Mouse (Mus musculus): ENCODE data around the gene Nfkbie. TPM values are rescaled to one million over a fixed set of nuclear protein-coding genes. Genes with fewer than 3 reads are reported as not detected.

Nfkbie gene
- polyA plus RNA-seq, 1 experiment = 5.9 TPM

GRCm38 (mm10) chr17:45575123-45575897 lies 19.8 kb downstream of the Nfkbie start:
- no peak for DNase-seq (ENCODE audit: low read depth, low spot score)
- WGBS = 87% methylated on average over 8 of the region's 8 CpGs

GRCm38 (mm10) chr17:45578242-45578641 lies 22.7 kb downstream of the Nfkbie start:
- no peak for DNase-seq (ENCODE audit: low read depth, low spot score)
- WGBS = 25% methylated on average over 5 of the region's 5 CpGs

- DNase-seq (ENCODE audit: low read depth, low spot score) = no peak
- WGBS = 72% methylated on average over 7 of the region's 7 CpGs
Observed at GRCm38 (mm10) chr17:45578843-45579242, 23.3 kb downstream of the Nfkbie start.

DNA sequence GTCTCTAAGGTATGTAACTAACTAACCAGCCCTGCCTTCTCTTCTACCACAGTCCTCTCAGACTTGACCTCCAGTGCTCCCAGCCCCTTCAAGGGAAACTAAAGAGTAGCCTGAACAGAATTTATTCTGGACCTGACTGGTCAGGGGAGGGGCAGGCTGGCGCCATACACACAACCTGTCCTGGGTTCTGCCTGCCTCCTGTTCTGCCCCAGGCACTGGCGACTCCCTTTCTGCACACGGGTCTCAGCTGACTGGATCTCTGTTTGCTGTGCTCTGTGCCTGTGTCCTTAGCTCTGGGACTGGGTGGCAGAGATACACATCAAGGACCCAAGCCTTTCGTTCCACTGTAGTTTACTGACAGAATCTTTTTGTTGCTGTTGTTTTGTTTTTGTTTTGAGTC lies 24.1 kb downstream of the Nfkbie start:
- DNase-seq (ENCODE audit: low read depth, low spot score) = no peak
- WGBS = 62% methylated on average over 4 of the region's 4 CpGs

DNA sequence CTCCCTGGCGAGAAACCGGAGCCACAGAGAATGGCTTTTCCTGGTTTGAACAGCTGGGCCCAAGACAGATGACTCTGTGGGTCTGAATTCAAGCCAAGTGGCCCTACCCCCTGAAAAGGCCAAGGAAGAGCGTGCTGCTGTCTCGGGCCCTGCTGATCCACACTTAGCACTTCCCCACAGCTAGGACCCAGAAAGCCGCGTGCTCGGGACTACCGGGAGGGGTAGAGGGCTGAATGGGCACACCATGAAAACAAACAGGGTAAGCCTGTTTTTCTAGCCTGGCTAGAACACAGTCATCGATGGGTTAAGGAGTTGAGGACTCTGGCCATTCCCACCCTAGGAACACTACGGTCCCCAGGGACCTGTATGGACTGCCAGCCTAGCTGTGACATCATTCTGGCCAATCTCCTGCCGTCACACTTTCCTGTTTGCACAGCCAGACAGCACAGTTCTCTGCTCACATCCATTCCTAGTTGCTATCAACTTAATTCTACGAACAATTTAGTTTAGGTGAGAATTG lies 25.5 kb downstream of the Nfkbie start:
- 7% methylated on average over 12 of the region's 12 CpGs for WGBS
- no peak for DNase-seq (ENCODE audit: low read depth, low spot score)

- 0% methylated on average over 2 of the region's 2 CpGs for WGBS
- no peak for DNase-seq (ENCODE audit: low read depth, low spot score)
Observed at GRCm38 (mm10) chr17:45581567-45581983, 26.1 kb downstream of the Nfkbie start.

DNA sequence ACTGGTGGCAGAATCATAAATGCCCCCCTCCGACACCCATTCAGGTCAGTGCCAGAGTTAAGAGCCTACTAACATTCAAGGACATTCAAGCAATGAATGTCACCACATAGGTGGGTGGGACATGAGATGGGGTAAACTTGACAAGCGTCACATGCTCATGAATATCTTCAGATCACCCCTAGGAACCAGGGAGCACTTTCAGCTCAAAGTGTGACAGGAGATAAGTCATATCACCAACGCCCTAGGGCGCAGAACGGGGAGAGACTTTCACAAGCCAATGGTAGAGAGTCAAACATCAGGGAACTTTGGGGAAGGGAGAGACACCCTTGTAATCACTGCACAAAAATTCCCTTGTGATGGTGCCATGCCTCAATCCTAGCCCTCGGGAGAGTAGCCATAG lies 26.7 kb downstream of the Nfkbie start:
- no peak for DNase-seq (ENCODE audit: low read depth, low spot score)
- 92% methylated on average over 6 of the region's 6 CpGs for WGBS

DNA sequence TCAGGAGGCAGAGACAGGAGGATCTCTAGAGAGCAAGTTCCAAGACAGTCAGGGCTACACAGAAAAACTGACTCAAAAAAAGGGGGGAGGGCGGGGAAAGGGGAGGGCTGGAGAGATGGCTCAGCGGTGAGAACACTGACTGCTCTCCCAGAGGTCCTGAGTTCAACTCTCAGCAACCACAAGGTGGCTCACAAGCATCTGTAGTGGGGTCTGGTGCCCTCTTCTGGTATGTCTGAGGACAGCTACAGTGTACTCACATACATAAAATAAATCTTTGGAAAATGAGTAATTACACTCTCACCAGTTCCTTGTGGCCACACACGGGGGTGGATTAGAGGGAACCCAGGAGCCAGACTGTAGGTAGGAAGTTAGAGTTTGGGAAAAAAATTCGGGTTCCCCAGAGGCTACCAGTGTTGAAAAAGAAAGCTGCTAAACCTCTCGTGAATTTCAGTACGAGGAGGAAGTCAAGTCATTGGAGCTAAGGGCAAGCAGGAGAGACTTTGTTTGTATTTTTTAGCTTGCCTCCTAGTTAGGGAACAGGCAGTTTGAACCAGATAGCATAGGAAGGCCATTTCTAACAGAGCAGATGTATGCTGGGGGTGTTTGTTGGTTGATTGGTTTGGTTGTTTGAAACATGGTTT lies 27.3 kb downstream of the Nfkbie start:
- 50% methylated on average over 6 of the region's 6 CpGs for whole genome bisulfite sequencing
- DNase-seq (ENCODE audit: low read depth, low spot score) = no peak

DNA sequence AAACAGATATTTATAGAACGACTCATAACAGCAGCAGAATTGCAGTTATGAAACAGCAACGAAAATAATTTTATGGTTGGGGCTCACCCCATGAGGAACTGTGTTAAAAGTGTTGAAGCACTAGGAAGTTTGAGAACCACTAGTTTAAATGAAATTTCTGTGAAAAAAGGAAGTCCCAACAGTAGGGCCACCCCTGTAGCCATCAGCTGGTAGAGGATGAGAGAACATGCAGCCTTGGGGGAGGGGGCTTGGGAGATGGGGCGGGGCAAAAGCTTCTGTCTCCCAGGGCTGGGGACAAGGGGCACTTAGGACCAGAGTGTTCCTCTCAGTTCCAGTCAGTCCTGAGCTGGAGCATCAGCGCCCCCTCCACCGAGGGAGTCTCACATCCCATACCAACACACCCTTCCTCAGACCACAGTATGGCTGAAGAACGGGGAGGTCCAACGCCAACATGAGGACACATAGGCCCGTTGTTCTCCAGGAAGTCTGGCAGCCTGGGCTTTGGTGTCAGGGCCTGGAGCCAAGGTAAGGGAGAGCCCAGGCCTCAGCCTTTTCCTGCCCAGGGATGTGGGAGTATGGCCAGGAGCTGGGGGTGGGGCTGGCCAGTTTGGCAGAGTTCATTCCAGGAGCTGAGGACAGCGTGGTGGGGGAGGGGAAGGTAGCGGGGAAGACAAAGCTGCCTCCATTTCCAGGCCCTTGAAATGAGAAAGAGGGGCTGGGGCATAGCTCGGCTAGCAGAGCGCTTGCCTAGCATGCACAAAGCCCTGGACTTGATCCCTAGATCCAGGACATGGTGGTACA lies 28.8 kb downstream of the Nfkbie start:
- 24% methylated on average over 12 of the region's 12 CpGs for whole genome bisulfite sequencing
- no peak for DNase-seq (ENCODE audit: low read depth, low spot score)

- no peak for DNase-seq (ENCODE audit: low read depth, low spot score)
- 41% methylated on average over 14 of the region's 14 CpGs for WGBS
Observed at GRCm38 (mm10) chr17:45584939-45585678, 29.6 kb downstream of the Nfkbie start.

DNA sequence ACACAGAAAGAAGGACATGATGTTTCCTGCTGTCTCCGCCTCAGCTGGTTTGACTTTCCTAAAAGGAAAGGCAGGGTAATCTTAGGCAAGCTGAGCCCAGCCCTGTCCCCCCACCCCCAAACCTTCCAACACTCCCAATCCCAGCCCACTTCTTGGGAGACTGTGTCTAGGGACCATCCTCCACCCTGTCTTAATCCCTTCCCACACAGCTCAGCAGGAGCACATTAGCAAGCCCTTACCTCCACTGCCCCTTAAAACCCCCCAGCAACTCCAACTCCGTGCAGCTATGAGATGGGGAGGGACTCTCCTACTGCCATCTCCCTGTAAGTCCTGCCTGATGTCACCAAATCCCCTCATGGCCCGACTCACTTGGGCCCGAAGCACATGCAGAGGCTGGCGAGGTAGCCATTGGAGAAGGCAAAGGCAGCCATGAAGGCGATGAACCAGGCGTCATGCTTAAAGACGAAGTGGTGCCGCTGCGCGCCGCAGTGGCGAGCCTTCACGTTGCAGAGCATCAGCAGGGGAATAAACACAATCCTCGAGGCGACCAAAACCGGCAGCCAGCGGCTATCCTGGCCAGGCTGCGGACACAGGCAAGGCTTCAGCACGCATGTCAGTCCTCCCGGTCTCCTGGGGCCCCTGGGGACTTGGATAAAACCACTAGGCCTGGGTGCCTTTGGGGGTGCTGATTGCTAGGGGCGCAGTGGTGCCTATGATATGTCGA lies 30.4 kb downstream of the Nfkbie start:
- WGBS = 84% methylated on average over 23 of the region's 23 CpGs

GRCm38 (mm10) chr17:45586449-45586837 lies 30.9 kb downstream of the Nfkbie start:
- DNase-seq (ENCODE audit: low read depth, low spot score) = no peak
- 97% methylated on average over 3 of the region's 3 CpGs for whole genome bisulfite sequencing

More for the DNA sequence above, 30.4 kb downstream of the Nfkbie start:
- no peak for DNase-seq (ENCODE audit: low read depth, low spot score)

DNA sequence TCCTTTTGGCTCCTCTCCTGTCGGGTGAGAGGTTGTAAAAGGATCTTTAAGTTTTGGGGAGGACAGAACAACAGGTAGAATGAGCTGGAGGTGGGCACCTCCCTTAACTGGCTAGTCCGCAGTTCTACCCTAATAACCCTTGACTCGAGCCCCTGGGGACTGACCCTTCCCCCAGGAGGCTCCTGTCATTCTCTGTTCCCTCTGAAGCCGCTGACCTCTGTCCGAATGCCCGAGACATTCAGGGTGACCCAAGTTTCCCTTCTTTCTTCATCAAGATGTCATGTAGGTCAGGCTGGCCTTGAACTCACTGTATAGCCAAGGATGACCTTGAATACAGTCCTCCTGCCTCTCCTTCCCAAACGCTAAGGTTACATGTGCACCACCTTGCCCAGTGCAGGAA lies 32.9 kb downstream of the Nfkbie start:
- DNase-seq (ENCODE audit: low read depth, low spot score) = no peak
- 89% methylated on average over 7 of the region's 7 CpGs for WGBS

DNA sequence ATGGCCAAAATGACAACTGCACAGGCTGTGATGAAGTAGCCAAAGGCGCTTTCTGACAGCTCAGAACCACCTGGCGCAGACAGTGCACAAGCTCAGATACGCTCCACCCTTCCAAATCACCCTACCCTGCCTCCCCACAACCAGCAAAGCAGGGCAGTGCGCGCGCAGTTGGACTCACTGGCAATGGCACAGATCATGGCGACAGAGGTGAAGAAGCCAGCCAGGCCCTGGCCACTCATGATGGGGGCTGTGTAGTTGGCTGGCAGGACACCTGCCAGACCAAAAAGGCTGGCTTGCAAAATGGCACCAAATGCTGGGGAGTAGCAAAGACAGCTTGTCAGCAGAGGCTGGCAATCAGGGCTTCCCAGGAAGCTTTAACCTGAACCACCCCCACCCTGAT lies 33.7 kb downstream of the Nfkbie start:
- WGBS = 97% methylated on average over 7 of the region's 7 CpGs
- DNase-seq (ENCODE audit: low read depth, low spot score) = no peak

- 95% methylated on average over 8 of the region's 8 CpGs for WGBS
- no peak for DNase-seq (ENCODE audit: low read depth, low spot score)
Observed at GRCm38 (mm10) chr17:45589844-45590243, 34.3 kb downstream of the Nfkbie start.

- no peak for DNase-seq (ENCODE audit: low read depth, low spot score)
- WGBS = 91% methylated on average over 6 of the region's 6 CpGs
Observed at GRCm38 (mm10) chr17:45590410-45590809, 34.9 kb downstream of the Nfkbie start.

DNA sequence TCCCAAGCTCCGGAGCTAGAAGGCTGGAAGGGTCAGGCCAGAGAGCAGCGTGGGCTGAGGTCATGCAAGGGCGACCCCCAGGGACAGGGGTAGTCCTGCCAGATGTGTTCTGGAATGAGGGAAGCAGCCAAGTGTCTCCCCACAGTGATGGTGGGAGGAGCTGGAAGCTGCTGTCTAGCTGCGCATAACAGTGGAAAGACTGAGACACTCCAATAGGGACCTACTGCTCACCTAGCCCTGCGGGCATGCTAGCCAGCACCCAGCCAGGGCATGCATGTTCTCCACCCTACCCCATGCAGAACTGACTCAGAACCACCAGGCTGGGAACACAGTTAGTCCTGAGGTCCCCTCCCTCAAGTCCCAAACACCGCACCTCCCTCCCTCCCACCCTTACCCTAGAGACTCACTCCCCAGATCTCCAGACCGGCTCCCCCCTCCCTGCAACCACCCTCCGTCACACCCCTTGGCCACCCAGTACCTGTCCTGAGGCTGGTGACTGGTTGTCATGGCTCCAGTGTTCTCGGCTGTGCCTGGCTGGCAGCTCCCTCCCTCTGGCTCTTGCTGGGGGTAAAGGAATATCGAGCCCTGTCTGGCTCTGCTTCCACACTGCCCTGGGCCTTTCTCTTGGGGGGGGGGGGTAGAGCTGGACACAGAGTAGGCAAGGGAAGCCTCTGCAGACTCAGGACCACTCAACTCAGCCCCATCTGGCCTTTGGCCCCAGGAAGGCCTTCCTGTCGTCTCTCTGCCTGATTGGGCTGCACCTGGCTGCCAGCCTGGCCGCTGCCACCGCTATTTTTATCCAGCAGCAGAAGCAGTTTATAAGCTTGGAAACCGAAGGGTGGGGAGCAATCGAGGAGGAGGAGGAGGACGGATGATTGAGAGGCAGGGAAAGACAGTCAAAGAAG lies 36.5 kb downstream of the Nfkbie start:
- 50% methylated on average over 16 of the region's 16 CpGs for WGBS
- DNase-seq (ENCODE audit: low read depth, low spot score) = no peak
